Mouse (Mus musculus) 416B (cell line): Measurements from ENCODE around the gene Pth2.

Experiments
- DNase-seq: peaks from one replicate; pipeline ENCODE4 v3.0.0; 2011; ENCODE audit warnings: low read depth

The Pth2 gene

DNA sequence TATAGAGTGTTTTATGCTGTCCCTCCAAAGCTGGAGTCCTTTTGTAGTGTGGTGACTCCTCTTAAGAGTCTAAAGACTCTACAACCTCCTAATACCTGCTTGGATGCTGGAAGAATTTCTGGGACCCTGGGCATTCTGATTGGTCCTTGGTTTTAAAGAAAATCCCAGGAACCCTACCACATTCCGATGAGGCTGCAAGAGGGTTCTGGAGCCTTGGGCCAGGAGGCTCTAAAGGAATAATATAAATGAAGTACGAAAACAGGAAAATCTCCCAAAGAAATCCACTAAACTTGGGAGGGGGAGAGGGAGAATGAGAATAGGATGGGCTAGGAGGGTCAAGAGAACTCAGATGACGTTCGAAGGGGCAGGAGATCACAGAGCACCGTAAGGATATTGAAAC, 27.2 kb upstream of the Pth2 start:
- DNase-seq: no peak

DNA sequence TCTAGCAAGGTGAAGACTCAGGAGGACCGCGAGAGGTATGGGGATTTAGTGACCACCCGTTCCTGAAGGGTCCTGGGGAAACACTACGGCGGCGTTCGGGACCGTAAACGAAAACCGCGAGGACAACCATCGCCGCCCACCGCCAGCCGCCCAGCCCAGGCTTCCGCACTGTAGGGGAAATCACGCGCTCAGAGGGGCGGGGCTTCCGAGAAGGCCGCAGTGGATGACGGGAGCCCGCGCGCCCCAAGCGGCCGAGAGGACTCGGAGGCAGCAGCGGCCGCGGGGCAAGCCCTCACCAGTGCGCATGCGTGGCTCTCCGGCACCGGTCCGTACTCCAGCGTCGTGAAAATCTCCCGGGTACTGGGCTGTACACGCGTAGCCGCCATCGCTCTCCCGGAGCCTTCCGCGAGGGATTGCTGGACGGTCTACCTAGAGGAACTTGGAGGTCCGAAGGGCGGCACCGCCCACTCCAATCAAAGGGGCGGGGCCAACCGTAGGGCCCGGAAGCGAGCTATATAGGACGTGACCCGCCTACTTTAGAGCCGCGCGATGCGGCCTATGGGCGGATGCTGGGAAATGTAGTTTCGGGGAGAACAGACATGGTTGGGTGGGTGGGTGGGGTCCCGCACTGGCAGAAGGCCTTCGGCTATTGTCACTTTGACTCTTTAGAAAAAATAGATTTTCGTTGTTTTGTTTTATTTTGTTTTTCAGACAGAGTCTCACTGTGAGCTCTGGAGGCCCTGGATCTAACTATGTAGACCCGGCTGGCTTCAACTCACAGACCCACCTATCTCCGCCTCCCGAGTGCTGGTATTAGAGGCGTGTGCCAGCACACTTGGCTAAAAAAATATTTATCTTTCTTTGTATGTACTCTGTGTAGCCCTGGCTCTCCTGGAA, 26.5 kb upstream of the Pth2 start, which contains the start of the genes Pih1d1 and Aldh16a1:
Gene Pih1d1 (plus strand): TSS at position 208 of the 897 bp plus-strand sequence.
Gene Aldh16a1 (minus strand): TSS at position 489 of the 897 bp plus-strand sequence.
- peak; percentile 96 for DNase-seq

DNA sequence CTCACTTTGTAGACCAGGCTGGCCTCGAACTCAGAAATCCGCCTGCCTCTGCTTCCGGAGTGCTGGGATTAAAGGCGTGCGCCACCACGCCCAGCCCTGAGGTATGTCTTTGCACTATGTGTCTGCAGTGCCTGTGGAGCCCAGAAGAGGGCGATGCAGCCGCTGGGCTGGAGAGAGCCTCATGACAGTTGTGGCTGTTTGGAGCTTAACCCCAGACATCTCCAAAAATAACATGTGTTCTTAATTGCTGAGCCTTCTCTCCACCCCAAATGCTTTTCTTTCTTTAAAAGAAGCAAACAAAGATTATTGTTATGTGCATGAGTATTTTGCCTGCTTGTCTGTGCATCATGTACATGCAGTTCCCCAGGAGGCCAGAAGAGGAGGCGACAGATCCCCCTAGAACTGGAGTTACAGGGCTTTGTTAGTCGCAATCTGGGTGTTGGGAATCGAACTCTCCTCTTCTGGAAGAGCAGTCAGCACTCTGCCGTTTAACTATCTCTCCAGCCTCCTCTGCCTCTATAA, 25.7 kb upstream of the Pth2 start:
- peak; percentile 85 for DNase-seq

DNA sequence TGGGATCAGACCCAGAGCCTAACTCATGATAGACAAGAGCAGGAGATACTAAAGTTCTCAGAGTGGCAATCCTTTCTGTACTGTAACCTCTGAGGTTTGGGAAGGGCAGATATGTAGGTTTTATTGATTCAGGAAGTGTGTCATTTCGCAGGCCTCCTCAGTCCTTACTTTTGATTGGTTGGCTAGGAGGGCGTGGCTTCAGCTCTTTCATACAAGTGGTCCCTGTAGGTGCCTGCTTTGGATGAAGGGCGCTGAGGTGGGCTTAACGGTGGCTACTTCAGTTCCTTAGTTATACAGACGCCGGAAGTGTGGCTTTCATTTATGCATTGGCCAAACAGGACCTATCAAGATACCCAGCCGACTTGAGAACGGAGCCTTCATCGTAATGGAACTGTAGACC, 25.2 kb upstream of the Pth2 start:
- DNase-seq: peak; percentile 70

DNA sequence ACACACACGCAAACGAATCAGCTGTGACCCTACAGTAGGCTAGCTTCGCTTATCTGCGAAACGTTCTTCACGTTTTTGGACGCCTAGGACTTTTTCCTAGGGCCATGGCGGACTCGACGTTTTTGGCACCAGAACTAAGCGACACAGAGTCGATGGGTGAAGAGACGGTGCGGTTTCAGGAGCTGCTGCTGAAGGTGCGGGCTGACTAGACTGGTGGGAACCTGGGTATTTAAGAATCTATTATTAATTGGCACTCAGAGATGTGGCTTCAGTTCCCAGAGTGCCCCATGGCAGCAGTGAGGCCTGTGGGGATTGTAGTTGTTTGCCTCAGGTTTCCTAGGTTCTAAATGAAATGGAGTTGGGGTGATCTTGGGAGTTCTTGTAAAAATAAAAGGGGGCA, 24.6 kb upstream of the Pth2 start:
- DNase-seq: no peak

DNA sequence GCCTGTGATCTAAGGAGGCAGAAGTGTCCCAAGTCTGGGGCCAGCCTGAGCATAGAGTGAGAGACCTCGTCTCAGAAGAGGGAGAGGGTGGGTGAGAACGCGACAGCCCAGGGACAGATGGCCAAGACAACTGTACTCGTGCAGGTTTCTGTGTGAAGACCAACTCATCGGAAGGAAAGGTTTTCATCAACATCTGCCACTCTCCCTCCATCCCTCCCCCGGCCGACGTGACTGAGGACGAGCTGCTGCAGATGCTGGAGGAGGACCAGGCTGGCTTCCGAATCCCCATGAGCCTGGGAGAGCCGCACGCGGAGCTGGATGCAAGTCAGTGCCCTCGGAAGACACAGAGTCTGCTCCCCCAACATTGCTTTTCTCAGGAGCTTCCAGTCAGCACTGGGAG, 23.3 kb upstream of the Pth2 start:
- DNase-seq: no peak

DNA sequence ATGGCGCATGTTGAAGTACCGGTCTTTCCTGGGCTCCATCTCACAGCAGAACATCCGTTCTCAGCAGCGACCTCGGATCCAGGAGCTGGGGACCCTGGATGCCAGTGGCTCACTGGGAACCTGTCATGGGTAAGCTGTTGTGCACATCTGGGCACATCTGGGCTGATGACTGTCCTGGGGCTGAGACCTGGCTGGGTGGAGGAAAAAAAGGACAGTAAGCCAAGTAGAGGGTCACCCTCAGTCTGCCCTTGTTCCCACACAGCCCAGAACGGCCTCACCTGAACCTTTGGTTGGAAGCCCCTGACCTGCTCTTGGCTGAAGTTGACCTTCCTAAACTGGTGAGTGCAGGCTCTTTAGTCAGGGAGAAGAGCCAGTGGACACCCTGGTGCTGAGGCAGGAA, 21.8 kb upstream of the Pth2 start:
- DNase-seq: no peak

DNA sequence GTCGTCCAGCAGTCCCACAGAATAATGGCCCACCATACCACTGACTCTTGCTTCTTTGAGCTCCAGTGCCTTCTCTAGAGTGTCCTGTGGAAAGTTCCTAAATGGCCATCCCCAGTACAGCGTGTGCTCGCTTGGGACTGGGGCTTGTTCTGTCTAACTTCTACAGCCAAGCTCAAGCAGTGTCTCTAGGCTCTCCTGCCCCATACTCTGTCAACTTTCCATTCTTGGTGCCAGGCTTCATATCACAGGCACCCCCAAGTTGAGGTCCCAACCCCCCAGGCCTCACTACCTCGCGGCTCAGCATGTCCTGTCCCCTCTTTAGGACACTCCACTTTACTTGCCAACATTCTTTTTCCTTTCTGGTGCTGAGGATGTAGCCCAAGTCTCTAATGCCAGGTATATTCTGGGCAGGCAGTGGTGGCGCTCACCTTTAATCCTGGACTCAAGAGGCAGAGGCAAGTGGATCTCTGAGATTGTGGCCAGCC, 20.4 kb upstream of the Pth2 start:
- no peak for DNase-seq

DNA sequence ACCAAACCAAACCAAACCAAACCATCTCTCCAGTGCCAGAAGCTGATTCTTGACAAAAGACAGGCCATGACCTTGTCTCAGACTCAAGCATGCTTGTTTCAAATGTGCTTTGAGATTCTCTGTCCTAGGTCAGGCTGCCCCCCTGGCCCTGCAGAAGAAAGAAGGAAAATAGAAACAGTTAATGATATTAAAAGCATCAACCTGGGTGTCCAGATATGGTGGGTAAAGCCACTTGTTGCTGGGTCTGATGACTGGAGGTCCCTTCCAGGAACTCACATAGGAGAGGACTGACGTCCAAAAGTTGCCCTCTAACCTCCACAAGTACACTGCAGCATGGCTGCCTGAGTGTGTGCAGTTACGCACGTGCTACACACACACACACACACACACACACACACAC, 19.9 kb upstream of the Pth2 start:
- no peak for DNase-seq

DNA sequence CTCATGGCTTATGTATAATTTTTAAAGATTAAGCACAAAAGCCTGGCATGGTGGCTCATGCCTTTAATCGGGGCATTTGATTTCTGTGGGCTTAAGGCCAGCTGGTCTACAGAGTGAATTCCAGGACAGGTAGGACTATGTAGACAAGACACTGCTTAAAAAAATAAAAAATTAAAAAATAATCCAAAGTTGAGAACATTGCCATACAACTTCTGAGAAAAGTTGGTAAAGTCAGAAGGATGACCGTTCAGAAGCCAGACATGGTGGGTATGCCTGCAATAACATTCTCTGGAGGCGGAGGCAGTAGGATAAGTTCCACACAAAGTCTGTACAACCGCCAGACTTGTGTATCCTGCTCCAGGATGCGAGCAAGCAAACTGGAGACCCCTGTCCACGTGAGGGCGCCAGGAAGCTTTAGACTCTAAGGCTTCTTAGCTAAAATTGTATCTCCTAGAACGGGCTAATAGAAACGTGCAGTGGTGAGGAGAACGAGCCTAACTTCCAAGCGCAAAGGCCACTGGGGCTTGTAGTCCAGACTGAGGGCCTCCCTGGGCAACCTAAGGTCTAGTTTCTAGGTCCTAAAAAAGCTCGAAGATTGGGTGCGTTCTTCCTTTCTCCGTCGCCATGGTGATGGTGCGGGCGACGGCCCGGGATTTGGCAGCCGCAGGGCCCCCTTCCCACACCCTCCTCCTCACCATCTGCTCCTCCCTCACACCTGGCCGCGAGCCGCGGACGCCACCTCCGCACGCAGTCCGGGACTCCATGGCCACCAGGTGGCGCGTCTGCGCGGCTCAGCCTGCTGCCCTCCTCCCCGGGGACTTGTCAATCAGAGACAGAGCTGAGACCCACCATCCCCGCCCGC, 19.0 kb upstream of the Pth2 start:
- DNase-seq: peak; percentile 95

DNA sequence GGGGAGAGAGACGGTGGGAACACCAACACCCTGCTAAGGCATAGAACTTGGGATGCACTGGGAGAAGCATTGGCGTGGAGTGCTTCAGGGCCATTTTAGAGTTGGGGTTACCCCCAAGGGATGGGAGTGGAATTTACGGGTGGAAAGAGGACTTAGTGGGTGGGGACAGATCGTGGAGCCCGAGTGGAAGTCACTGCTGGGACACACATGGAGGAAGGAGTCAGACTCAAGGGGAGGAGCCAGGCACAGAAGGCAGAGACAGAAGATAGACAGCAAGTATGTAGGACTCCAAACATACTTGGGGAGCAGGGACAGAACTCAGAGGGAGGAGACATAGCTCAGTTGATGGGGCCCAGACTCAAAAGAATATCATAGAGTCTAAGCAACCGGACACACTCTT, 18.2 kb upstream of the Pth2 start:
- DNase-seq: no peak

DNA sequence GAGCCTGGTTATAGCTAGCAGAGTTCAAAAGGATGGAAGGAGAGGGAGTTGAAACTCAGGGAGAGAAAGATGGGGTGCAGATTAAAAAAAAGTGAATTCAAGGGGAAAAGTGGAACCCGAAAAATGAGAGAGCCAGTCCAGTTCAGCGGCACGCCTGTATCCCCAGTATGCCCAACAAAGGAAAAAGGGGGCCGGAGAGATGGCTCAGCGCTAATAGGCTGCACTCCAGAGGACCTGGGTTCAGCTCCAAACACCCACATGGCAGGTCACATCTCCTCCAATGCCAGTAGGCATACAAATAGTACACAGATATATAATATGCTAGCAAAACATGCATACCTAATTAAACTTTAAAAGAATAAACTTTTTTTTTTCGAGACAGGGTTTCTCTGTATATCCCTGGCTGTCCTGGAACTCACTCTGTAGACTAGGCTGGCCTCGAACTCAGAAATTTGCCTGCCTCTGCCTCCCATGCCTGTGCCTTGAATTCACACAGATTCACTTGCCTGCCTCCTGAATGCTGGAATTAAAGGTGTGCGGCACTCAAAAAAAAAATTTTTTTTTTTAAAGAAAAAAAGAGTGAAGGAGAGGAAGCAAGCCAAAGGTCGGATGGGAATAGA, 17.7 kb upstream of the Pth2 start:
- DNase-seq: no peak

DNA sequence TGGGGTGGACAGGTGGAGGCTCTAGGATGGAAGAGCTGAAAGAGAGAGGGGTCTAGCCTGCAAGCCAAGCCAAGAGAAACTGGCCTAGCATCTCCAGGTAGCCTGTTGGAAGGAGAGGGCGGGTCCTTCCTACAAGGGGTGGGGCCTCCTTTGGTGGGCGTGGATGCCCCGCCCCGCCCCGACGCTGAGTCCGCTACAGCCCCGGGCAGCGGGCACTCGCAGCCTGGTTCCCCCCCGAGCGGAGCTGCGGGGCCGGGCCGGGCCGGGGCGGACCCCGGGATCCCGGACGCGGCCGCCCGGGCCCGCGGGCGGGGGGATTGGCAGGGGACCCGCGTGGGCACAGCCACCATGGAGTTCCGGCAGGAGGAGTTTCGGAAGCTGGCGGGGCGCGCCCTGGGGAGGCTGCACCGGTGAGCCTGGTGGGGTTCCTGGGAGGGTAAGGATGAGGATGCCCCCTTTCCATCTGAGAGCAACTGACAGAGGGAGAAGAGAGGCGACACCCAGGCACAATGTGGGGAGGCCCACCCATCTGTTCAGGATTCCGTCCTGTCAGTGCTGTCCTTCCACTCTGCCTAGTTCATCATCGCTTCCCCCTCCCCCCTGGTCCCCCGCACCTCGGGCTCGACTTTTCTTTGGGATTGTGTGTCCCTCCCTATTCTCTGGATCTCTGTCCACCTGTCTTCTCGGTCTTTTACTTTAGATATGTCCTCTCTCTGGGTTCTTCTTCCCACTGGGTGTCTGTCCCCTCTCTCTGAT, 16.9 kb upstream of the Pth2 start, which contains the start of gene Slc17a7:
Gene Slc17a7 (plus strand): TSS at position 215 of the 756 bp plus-strand sequence.
- no peak for DNase-seq

DNA sequence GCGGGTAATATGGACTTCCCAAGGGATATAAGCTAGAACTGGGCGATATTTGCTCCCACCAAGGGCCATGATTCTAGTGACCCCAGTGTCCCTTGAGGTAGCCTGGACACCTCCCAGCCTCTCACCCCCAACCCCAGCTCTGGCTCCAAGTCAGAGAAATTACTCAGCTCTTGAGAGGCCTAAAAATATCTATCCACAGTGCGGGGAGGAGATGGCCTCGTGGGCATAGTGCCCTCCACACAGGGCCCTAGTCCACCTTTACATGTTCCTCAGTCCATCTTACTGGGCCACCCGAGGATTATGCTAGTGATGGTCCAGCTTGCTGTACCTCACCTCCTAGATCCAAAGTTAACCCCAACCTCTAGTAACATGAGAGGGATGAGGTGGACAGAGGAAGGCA, 16.0 kb upstream of the Pth2 start:
- no peak for DNase-seq

DNA sequence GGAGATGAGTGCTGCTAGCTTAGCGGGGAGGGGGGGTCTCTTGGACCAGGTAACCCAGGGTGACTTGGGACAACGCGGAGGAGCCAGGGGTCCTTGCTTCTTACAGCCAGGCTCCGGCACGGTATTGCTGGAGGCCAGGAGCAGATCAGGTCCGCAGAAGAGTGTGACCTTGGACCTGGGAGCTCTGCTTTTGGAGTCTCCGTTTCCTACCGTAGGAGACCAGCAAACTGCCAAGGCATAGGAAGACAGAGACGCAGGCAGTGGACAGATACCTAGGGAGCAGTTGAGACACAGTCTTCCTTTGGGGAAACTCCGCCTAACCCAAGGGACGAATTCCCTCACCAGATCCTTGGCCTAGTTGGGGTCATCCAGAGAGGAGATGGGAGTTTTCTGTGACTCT, 15.1 kb upstream of the Pth2 start:
- no peak for DNase-seq

DNA sequence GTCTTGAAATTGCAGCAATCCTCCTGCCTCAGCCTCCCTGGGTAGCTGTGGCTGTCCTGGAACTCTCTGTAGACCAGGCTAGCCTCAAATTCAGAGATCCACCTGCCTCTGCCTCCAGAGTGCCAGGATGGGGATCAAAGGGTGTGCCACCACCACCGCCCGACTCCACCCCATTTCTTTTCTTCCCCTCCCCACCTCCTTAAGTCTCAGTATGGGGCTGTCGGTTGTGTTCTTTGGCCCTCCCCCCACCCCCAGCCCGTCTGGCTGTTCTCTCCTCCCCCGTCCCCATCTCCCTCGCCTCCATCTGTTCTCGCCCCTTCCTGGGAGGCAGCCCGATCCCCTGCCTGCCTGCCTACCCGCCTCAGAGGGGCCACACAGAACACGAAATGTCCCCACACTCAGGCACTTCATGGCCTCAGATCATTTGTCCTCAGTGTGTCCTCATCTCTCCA, 13.8 kb upstream of the Pth2 start:
- no peak for DNase-seq

DNA sequence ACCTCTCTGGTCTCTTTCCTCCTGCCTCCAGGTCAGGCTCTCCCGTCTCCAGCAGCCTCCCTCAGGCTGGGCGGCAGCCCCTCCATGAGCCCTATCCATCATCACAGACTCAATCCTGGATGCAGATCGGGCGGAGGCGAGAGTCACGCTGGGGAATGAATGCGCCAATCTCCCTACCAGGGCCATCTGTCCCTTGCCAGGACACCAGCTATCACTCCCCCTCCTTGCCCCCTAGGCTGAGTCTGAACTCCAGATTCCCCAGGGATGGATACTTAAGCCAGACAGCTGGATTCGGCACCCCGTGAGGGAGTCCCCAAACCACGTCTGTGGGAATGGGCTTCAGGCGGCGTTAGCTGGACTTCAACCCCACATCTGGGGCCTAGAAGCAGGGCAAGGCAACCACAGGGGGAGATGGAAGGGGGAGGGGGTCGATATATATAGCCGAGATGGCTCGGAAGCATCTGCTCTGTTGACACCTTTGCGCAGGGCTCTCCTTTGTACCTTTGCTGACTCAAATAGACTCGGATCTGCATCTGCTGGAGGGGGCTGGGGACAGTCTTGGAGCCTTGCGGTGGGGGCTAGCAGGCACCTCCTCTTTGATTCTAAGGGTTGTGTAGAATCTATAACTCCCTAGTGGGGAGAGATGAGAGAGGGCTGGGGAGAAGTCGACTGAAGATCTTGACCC, 12.9 kb upstream of the Pth2 start:
- DNase-seq: no peak

DNA sequence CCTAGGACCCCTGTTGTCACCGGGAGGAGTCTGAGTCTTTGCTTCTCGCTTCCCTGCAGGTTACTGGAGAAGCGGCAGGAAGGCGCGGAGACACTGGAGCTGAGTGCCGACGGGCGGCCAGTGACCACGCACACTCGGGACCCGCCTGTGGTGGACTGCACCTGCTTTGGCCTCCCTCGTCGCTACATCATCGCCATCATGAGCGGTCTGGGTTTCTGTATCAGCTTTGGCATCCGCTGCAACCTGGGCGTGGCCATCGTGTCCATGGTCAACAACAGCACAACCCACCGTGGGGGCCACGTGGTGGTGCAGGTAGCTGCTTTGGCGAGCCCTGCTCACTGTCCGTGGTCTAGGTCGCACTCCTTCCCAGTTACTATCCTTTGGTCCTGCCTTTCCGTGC, 12.1 kb upstream of the Pth2 start:
- DNase-seq: no peak

DNA sequence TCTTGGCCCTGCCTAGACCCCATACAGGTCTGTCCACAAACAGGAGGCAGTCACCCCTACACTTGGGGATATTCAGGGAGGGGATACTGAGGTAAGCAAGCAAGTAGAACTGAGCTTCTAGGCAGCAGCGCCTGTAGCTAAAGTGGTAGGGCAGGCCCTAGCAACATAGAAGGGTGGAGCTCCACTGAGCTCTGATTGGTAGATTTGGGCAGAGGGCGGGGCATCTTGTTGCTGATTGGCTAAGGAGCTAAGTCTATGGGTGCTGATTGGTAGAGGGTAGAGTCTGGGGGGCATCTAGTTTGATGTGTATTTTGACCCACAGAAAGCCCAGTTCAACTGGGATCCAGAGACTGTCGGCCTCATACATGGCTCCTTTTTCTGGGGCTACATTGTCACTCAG, 11.3 kb upstream of the Pth2 start:
- DNase-seq: no peak

DNA sequence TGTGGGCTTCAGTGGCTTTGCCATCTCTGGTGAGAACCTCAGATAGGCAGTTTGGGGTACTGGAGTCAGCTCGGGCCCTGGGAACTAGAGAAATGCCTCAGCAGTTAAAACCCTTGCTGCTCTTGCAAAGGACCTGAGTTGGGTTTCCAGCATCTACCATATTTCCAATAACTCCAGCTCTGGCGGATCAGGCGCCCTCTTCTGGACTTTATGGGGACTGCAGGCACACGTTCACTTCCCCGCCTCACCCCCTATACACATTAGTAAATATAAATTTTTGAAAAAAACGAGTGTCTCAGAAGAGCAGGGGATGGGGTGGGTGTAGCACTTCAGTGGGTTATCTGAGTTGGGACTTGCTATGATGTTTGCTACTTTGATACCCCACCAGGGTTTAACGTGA, 7.8 kb upstream of the Pth2 start:
- DNase-seq: peak; percentile 57

DNA sequence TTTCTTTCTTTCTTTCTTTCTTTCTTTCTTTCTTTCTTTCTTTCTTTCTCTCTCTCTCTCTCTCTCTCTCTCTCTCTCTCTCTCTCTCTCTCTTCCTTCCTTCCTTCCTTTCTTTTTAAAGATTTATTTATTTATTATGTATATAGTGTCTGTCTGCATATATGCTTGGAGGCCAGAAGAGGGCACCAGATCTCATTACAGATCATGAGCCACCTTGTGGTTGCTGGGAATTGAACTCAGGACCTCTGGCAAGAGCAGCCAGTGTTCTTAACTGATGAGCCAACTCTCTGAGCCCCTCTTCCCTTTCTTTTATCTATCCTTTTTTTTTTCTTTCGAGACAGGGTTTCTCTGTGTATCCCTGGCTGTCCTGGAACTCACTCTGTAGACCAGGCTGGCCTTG, 7.0 kb upstream of the Pth2 start:
- peak; percentile 70 for DNase-seq
